Mouse (Mus musculus): ENCODE data around the gene Capza3.

The Capza3 gene

DNA sequence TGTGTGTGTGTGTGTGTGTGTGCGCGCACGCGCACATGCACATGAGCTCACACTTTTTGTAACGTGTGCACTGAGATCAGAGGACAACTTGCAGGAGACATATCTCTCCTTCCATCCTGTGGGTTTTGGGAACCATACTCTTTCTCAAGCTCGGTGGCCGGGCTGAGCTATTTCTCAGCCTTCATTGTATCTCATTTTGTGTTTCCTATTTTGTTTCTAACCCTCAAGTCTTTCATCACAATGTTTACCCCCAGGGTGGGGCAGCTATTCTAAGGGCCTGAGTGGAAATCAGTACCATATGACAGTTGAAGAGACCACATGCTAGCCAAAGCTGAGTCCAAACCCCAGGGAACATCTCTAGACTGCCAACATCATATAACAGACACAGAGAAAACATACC is at the start of gene Capza3:
Gene Capza3, plus strand, starts transcription at position 301 of the 400 bp plus-strand sequence.
- DNase-seq: no peak

GRCm38 (mm10) chr6:140005181-140005580 is 35.9 kb upstream of the Capza3 start:
- DNase-seq: no peak

GRCm38 (mm10) chr6:140024404-140024803 is 16.6 kb upstream of the Capza3 start:
- no peak for DNase-seq

- no peak for DNase-seq
Measured at GRCm38 (mm10) chr6:140041357-140041756, 305 bp downstream of the Capza3 start, which contains the start of gene Plcz1. Plcz1 (minus strand) TSS chr6:140041457.

GRCm38 (mm10) chr6:140051476-140051875 is 10.4 kb downstream of the Capza3 start:
- DNase-seq: no peak

DNA sequence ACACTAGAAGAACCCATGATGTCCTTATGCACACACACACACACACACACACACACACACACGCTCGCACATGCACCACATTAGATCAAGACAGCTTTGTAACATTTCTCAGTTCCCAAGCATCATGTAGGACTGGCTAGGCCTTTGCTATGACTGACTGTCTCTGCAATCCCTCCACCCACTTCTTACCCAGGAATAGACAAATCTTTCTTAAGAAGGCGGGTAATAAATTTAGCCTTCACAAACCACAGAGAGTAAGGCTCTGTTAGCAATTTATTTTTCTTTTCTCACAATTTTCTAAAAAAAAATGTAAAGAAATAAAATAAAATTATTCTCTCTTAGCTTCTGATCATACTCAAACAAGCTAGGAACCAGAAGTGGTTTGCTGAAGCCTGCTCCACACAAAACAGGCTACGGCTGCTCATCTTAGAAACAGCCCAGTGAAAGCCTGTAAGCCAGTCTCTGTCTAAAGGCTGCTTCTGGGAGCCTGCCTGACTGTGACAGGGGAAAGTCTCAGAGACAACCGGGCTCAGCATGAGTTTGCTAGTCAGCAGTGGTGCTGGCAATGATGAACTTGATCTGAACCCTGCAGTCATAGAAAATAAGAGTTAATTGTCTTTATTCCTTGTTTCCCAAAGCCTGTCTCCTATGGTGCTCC is 13.3 kb downstream of the Capza3 start:
- no peak for DNase-seq

- DNase-seq: no peak
Measured at GRCm38 (mm10) chr6:140069177-140069576, 28.1 kb downstream of the Capza3 start.

GRCm38 (mm10) chr6:140080933-140081332 is 39.9 kb downstream of the Capza3 start:
- no peak for DNase-seq

DNA sequence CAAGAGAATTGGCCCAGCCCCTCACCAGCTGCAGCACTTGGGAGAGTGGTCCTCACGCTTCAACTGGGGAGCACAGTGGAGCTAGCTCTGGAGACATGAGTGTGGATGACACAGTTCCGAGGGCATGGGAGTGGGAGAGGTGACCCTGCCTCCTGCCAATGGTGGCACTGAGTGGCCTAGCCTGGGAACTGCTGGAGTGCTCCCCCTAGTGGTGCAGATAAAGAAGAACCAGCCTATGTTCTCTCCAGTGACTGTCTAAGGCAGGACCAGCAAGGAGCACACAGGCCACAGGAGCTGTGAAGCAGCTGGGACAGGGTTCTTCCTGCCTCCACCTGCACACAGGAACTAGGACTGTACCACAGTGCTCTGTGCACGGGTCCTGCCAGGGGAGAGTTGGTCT is 40.7 kb downstream of the Capza3 start:
- DNase-seq: no peak

DNA sequence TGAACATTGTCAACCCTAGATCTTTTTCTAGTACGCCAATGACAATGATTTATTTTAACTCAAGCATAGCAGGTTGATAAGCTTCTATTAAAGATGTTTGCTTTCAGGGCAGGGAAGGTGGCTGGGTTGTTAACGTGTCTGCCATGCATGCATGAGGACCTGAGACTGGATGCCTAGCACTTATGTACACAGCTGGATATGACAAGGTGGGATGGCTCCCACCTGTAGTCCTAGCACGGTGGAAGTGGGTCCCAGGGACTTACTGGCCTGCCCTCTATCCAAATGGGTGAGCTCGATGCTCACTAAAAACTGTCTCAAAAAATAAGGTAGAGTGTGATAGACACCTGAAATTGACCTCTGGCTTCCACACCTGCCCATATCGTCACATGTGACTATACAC is 48.8 kb downstream of the Capza3 start:
- DNase-seq: no peak

Measured in layer of hippocampus, adult 9-11 months (tissue).